Mouse (Mus musculus) cerebellum, adult 8-10 months (tissue): ENCODE data around the gene Adgrg3.
A peak's percentile ranks its signal among the peaks of the same experiment; 100 is the strongest.

Source experiments
- DNase-seq: peaks from one replicate; pipeline ENCODE4 v3.0.0; 2022

Gene Adgrg3

GRCm38 (mm10) chr8:95017451-95017850, at the start of gene Adgrg3:
TSS of gene Adgrg3 (plus strand) at chr8:95017692.
- no peak for DNase-seq

- no peak for DNase-seq
These were observed 44.2 kb upstream of the Adgrg3 start for GRCm38 (mm10) chr8:94973270-94973669.

- no peak for DNase-seq
These were observed 43.7 kb upstream of the Adgrg3 start for GRCm38 (mm10) chr8:94973786-94974185.

- no peak for DNase-seq
These were observed 42.9 kb upstream of the Adgrg3 start, which contains the start of gene Adgrg1 for GRCm38 (mm10) chr8:94974467-94975165. TSS of gene Adgrg1 (plus strand) at chr8:94974751.

GRCm38 (mm10) chr8:94976651-94977417, 40.7 kb upstream of the Adgrg3 start:
- no peak for DNase-seq

GRCm38 (mm10) chr8:94978131-94978530, 39.4 kb upstream of the Adgrg3 start:
- no peak for DNase-seq

- DNase-seq = no peak
These were observed 38.7 kb upstream of the Adgrg3 start for GRCm38 (mm10) chr8:94978593-94979319.

GRCm38 (mm10) chr8:94980176-94980575, 37.3 kb upstream of the Adgrg3 start:
- DNase-seq = no peak

GRCm38 (mm10) chr8:94980976-94981375, 36.5 kb upstream of the Adgrg3 start:
- no peak for DNase-seq

GRCm38 (mm10) chr8:94981848-94982247, 35.6 kb upstream of the Adgrg3 start:
- DNase-seq = no peak

GRCm38 (mm10) chr8:94983146-94983545, 34.3 kb upstream of the Adgrg3 start:
- DNase-seq = no peak

- no peak for DNase-seq
These were observed 33.5 kb upstream of the Adgrg3 start for GRCm38 (mm10) chr8:94983881-94984516.

GRCm38 (mm10) chr8:94985023-94985422, 32.5 kb upstream of the Adgrg3 start:
- no peak for DNase-seq

- no peak for DNase-seq
These were observed 30.8 kb upstream of the Adgrg3 start for GRCm38 (mm10) chr8:94986676-94987075.

GRCm38 (mm10) chr8:94987553-94987952, 29.9 kb upstream of the Adgrg3 start:
- DNase-seq = no peak

- no peak for DNase-seq
These were observed 28.9 kb upstream of the Adgrg3 start for GRCm38 (mm10) chr8:94988619-94989018.

- DNase-seq = peak; percentile 56
These were observed 27.8 kb upstream of the Adgrg3 start for GRCm38 (mm10) chr8:94989711-94990110.

- DNase-seq = no peak
These were observed 26.7 kb upstream of the Adgrg3 start for GRCm38 (mm10) chr8:94990598-94991453.

- DNase-seq = no peak
These were observed 26.0 kb upstream of the Adgrg3 start for GRCm38 (mm10) chr8:94991454-94991994.

- no peak for DNase-seq
These were observed 25.5 kb upstream of the Adgrg3 start for GRCm38 (mm10) chr8:94992010-94992409.

- DNase-seq = peak; percentile 25
These were observed 25.0 kb upstream of the Adgrg3 start for GRCm38 (mm10) chr8:94992534-94992933.
